Mouse (Mus musculus) liver, embryonic 15.5 days (tissue): Measurements from ENCODE around the gene Blzf1. TPM values are rescaled to one million over a fixed set of nuclear protein-coding genes. Genes with fewer than 3 reads are reported as not detected.

Source experiments
- ATAC-seq: fragments of 200-750 bp; cut with Nextera tagmentation; 2 replicates; pipeline ENCODE4 v1.8.0; 2017; ENCODE audit warnings: moderate number of reproducible peaks, mild to moderate bottlenecking, moderate library complexity; ENCODE audit not compliant: insufficient read depth
- H3K27ac ChIP-seq: fragments of 300-500 bp; sonication (generic); replicated peaks from 2 replicates; pipeline ENCODE4 v1.5.1; 2015; ENCODE audit warnings: mild to moderate bottlenecking, inconsistent platforms
- H3K27me3 ChIP-seq: fragments of 300-500 bp; sonication (generic); 2 replicates; pipeline ENCODE4 v1.6.1; 2015; ENCODE audit warnings: mild to moderate bottlenecking, inconsistent platforms
- H3K36me3 ChIP-seq: fragments of 300-500 bp; sonication (generic); replicated peaks from 2 replicates; pipeline ENCODE4 v1.6.1; 2015; ENCODE audit warnings: moderate library complexity, mild to moderate bottlenecking, inconsistent platforms
- H3K4me1 ChIP-seq: fragments of 300-500 bp; sonication (generic); replicated peaks from 2 replicates; pipeline ENCODE4 v1.6.1; 2015; ENCODE audit warnings: inconsistent platforms
- H3K4me2 ChIP-seq: fragments of 300-500 bp; sonication (generic); 2 replicates; pipeline ENCODE4 v1.6.1; 2015; ENCODE audit warnings: moderate library complexity, mild to moderate bottlenecking, inconsistent platforms
- H3K4me3 ChIP-seq: fragments of 300-500 bp; sonication (generic); replicated peaks from 2 replicates; pipeline ENCODE4 v1.5.1; 2015; ENCODE audit warnings: mild to moderate bottlenecking, inconsistent platforms
- H3K9ac ChIP-seq: fragments of 300-500 bp; sonication (generic); 2 replicates; pipeline ENCODE4 v1.6.1; 2015; ENCODE audit warnings: moderate library complexity, mild to moderate bottlenecking, inconsistent platforms
- H3K9me3 ChIP-seq: fragments of 300-500 bp; sonication (generic); replicated peaks from 2 replicates; pipeline ENCODE4 v1.6.1; 2016; ENCODE audit warnings: inconsistent platforms
- WGBS: fragments of 180-500 bp; shearing (Covaris S2); methylation state at CpG from one replicate; pipeline ENCODE4 v1.1.7; 2015; ENCODE audit warnings: mixed read lengths; ENCODE audit not compliant: insufficient replicate concordance; 5-methylcytosine and 5-hydroxymethylcytosine counted together
- polyA plus RNA-seq: library from polyadenylated mRNA; unstranded; fragments of >200 nt; fragmentation: Nextera tagmentation; extraction: Ambion mirVana; gene quantifications from 2 replicates; pipeline ENCODE4 v1.2.1, GENCODE M21; 2015

Gene Blzf1
- polyA plus RNA-seq, 1 experiment from 2014 or later, result 8.8 TPM

GRCm38 (mm10) chr1:164254836-164255235, 52.5 kb downstream of the Blzf1 start:
- H3K4me2 ChIP-seq, result no peak overlapping the region
- no peaks in the 10 kb centered on the region for H3K27me3 ChIP-seq
- H3K27ac ChIP-seq, result no peak overlapping the region
- peaks cover 45% of the 10 kb centered on the region for H3K4me1 ChIP-seq
- no peak overlapping the region for H3K4me3 ChIP-seq
- H3K36me3 ChIP-seq, result peaks cover 19% of the 10 kb centered on the region
- 30% methylated on average over 3 of the region's 3 CpGs for WGBS
- H3K9me3 ChIP-seq, result no peaks in the 10 kb centered on the region
- no peak overlapping the region for H3K9ac ChIP-seq
- ATAC-seq, result no peak

- peaks cover 13% of the 10 kb centered on the region for H3K36me3 ChIP-seq
- H3K4me2 ChIP-seq, result 0 out of 2 replicates have a peak overlapping the region, but pooled peaks have one; percentile 1
- peaks cover 58% of the 10 kb centered on the region for H3K4me1 ChIP-seq
Measured at GRCm38 (mm10) chr1:164252551-164252950, 54.7 kb downstream of the Blzf1 start.

GRCm38 (mm10) chr1:164251438-164251837, 55.9 kb downstream of the Blzf1 start:
- H3K27ac ChIP-seq, result 0 out of 2 replicates have a peak overlapping the region, but pooled peaks have one; percentile 48
- H3K27me3 ChIP-seq, result no peaks in the 10 kb centered on the region
- peak overlapping the region; percentile 83; the same call in 1 of the 2 replicates for H3K4me3 ChIP-seq
- H3K9ac ChIP-seq, result no peak overlapping the region
- no peak for ATAC-seq
- H3K4me1 ChIP-seq, result peaks cover 64% of the 10 kb centered on the region
- WGBS, result 63% methylated on average over 1 of the region's 1 CpGs
- H3K4me2 ChIP-seq, result peak overlapping the region; percentile 90
- peaks cover 3% of the 10 kb centered on the region for H3K36me3 ChIP-seq
- H3K9me3 ChIP-seq, result no peaks in the 10 kb centered on the region

More at GRCm38 (mm10) chr1:164252551-164252950, 54.7 kb downstream of the Blzf1 start:
- no peaks in the 10 kb centered on the region for H3K27me3 ChIP-seq
- no peak overlapping the region for H3K27ac ChIP-seq
- ATAC-seq, result no peak
- no peak overlapping the region for H3K9ac ChIP-seq
- H3K4me3 ChIP-seq, result no peak overlapping the region
- WGBS, result 55% methylated on average over 5 of the region's 5 CpGs
- no peaks in the 10 kb centered on the region for H3K9me3 ChIP-seq

- ATAC-seq, result no peak
Measured at GRCm38 (mm10) chr1:164250391-164251150, 56.7 kb downstream of the Blzf1 start.

GRCm38 (mm10) chr1:164249332-164249711, 58.0 kb downstream of the Blzf1 start:
- no peaks in the 10 kb centered on the region for H3K27me3 ChIP-seq
- H3K36me3 ChIP-seq, result no peaks in the 10 kb centered on the region
- peak overlapping the region; percentile 85 for H3K27ac ChIP-seq
- ATAC-seq, result peak; percentile 22; the same call in 1 of the 2 replicates
- H3K9ac ChIP-seq, result peak overlapping the region; percentile 89
- H3K9me3 ChIP-seq, result no peaks in the 10 kb centered on the region
- WGBS, result under 1% methylated on average over 33 of the region's 33 CpGs
- H3K4me1 ChIP-seq, result peaks cover 53% of the 10 kb centered on the region
- peak overlapping the region; percentile 83 for H3K4me3 ChIP-seq
- H3K4me2 ChIP-seq, result peak overlapping the region; percentile 90

More at GRCm38 (mm10) chr1:164250391-164251150, 56.7 kb downstream of the Blzf1 start:
- no peaks in the 10 kb centered on the region for H3K9me3 ChIP-seq
- peaks cover 64% of the 10 kb centered on the region for H3K4me1 ChIP-seq
- peak overlapping the region; percentile 83 for H3K4me3 ChIP-seq
- peak overlapping the region; percentile 48 for H3K27ac ChIP-seq
- H3K27me3 ChIP-seq, result no peaks in the 10 kb centered on the region
- no peaks in the 10 kb centered on the region for H3K36me3 ChIP-seq
- H3K9ac ChIP-seq, result peak overlapping the region; percentile 89
- H3K4me2 ChIP-seq, result peak overlapping the region; percentile 90
- 37% methylated on average over 8 of the region's 8 CpGs for WGBS

- no peaks in the 10 kb centered on the region for H3K27me3 ChIP-seq
Measured at GRCm38 (mm10) chr1:164248465-164249331, 58.6 kb downstream of the Blzf1 start, which contains the start of gene Slc19a2. TSS of gene Slc19a2 (plus strand) at chr1:164249046.

GRCm38 (mm10) chr1:164247971-164248370, 59.3 kb downstream of the Blzf1 start:
- Histone ChIP-seq H3K4me2 (peak overlapping the region; percentile 69), H3K9me3 (no peaks in the 10 kb centered on the region), H3K9ac (peak overlapping the region; percentile 60), H3K27ac (peak overlapping the region; percentile 84), H3K4me1 (peaks cover 41% of the 10 kb centered on the region), H3K27me3 (no peaks in the 10 kb centered on the region), H3K4me3 (peak overlapping the region; percentile 83), H3K36me3 (no peaks in the 10 kb centered on the region)
- no peak for ATAC-seq
- 13% methylated on average over 10 of the region's 10 CpGs for WGBS

More at GRCm38 (mm10) chr1:164248465-164249331, 58.6 kb downstream of the Blzf1 start, which contains the start of gene Slc19a2:
- peak within 1 kb of the TSS; percentile 89 for H3K9ac ChIP-seq
- peak within 1 kb of the TSS; percentile 85 for H3K27ac ChIP-seq
- ATAC-seq, result peak; percentile 91
- WGBS, result under 1% methylated on average over 79 of the region's 79 CpGs
- H3K36me3 ChIP-seq, result no peaks in the 10 kb centered on the region
- peaks cover 48% of the 10 kb centered on the region for H3K4me1 ChIP-seq
- H3K4me2 ChIP-seq, result peak within 1 kb of the TSS; percentile 90
- H3K4me3 ChIP-seq, result peak within 1 kb of the TSS; percentile 83
- no peaks in the 10 kb centered on the region for H3K9me3 ChIP-seq

- peak overlapping the region; percentile 83 for H3K4me3 ChIP-seq
- H3K27me3 ChIP-seq, result no peaks in the 10 kb centered on the region
- WGBS, result 53% methylated on average over 8 of the region's 8 CpGs
- no peaks in the 10 kb centered on the region for H3K9me3 ChIP-seq
- H3K36me3 ChIP-seq, result no peaks in the 10 kb centered on the region
- H3K9ac ChIP-seq, result no peak overlapping the region
- ATAC-seq, result no peak
- peaks cover 38% of the 10 kb centered on the region for H3K4me1 ChIP-seq
- H3K27ac ChIP-seq, result peak overlapping the region; percentile 84
- H3K4me2 ChIP-seq, result peak overlapping the region; percentile 69
Measured at GRCm38 (mm10) chr1:164247442-164247841, 59.8 kb downstream of the Blzf1 start.

- Histone ChIP-seq H3K27me3 (no peaks in the 10 kb centered on the region), H3K36me3 (no peaks in the 10 kb centered on the region), H3K4me1 (peaks cover 9% of the 10 kb centered on the region), H3K27ac (no peak overlapping the region), H3K9me3 (no peaks in the 10 kb centered on the region), H3K4me2 (no peak overlapping the region), H3K4me3 (no peak overlapping the region), H3K9ac (no peak overlapping the region)
- WGBS, result 65% methylated on average over 8 of the region's 8 CpGs
- no peak for ATAC-seq
Measured at GRCm38 (mm10) chr1:164242809-164243208, 64.5 kb downstream of the Blzf1 start.

GRCm38 (mm10) chr1:164241494-164241893, 65.8 kb downstream of the Blzf1 start:
- Histone ChIP-seq H3K27ac (no peak overlapping the region), H3K4me1 (no peaks in the 10 kb centered on the region), H3K4me2 (no peak overlapping the region), H3K9me3 (no peaks in the 10 kb centered on the region), H3K27me3 (no peaks in the 10 kb centered on the region), H3K4me3 (no peak overlapping the region), H3K9ac (no peak overlapping the region), H3K36me3 (no peaks in the 10 kb centered on the region)
- ATAC-seq, result no peak
- 51% methylated on average over 2 of the region's 2 CpGs for WGBS
